Mouse (Mus musculus) liver, embryonic 14.5 days (tissue): ENCODE results near the gene Armc7.

ENCODE experiments used
- CTCF ChIP-seq: IDR thresholded peaks from 2 replicates; pipeline ENCODE4 v1.5.1; 2016; ENCODE audit warnings: antibody characterized with exemption, low read depth, control low read depth
- EP300 ChIP-seq: IDR thresholded peaks from 2 replicates; pipeline ENCODE4 v1.6.1; 2016; ENCODE audit warnings: antibody characterized with exemption, low read depth

- no peak for TF ChIP-seq EP300
- no peak for TF ChIP-seq CTCF
Observed at GRCm38 (mm10) chr11:115513271-115514237, 38.1 kb downstream of the Armc7 start.
